Mouse (Mus musculus): ENCODE data around the gene Kctd10.

Kctd10 gene

DNA sequence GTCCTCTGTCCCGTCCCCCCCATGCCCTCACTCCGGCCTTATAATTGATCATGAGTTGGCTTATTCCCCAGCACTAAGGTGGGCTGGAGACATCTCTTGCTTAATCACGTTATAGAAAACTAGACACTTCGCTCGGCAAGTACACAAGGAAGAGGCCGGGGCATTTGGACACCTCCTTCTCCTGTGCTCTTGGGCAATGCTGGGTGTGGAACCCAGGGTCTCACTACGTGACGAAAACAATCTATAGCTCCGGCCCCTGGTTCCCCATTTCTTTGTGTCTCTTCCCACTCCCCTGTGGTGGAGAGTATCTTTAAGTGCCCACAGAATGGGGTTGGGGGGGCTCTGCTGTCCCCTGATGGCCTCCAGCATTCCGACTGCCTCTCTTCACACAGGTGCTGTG lies 33.3 kb downstream of the Kctd10 start:
- DNase-seq (ENCODE audit: low spot score in 2 of 2), result no peak

DNA sequence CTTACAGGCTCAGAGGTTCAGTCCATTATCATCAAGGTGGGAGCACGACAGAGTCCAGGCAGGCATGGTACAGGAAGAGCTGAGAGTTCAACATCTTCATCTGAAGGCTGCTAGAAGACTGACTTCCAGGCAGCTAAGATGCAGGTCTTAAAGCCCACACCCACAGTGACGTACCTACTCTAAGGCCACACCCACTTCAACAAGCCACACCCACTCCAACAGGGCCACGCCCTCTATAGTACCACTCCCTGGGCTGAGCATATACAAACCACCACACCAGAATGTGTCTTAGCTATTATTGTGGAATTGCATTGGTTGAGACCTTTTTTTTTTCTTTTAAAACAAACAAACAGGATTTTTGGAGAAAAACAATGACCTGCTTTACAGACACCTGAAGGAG lies 34.8 kb downstream of the Kctd10 start:
- DNase-seq (ENCODE audit: low spot score in 2 of 2), result no peak

DNA sequence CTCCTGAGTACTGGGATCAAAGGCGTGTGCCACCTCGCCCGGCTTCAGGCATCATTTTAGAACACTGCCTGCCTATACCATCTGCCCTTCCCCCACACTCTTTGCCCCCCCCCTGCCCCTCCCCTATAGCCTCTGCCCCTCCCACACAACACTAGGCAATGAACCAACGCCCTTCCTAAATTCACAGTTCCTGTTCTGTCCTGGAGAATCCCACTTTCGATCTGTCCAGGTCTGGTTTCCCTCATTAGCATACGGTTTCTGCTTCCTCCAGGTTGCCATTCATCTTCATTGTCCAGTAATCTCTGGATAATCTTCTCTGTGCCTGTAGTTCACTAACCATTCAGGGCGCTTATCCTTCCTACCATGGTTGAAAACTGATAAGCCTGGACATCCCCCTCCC lies 36.7 kb downstream of the Kctd10 start:
- no peak for DNase-seq (ENCODE audit: low spot score in 2 of 2)

DNA sequence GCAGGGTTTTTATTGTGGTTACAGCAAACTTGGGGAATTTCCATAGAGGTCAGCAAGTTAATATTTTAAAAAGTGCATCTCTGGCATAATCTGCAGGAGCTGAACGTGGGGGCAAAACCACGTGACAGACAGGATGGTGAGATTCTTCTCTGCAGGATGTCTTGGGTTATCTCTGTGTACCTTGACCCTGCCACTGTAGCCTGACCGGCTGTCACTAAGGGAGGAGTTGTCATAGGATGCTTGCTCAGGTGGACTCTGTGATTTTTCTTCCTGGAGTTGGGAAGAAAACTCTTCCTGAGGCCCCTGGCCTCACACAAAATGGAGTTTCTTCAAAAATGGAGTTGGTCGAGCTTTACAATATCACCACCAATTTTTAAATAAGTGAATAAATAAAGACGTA lies 37.3 kb downstream of the Kctd10 start:
- DNase-seq (ENCODE audit: low spot score in 2 of 2), result no peak

DNA sequence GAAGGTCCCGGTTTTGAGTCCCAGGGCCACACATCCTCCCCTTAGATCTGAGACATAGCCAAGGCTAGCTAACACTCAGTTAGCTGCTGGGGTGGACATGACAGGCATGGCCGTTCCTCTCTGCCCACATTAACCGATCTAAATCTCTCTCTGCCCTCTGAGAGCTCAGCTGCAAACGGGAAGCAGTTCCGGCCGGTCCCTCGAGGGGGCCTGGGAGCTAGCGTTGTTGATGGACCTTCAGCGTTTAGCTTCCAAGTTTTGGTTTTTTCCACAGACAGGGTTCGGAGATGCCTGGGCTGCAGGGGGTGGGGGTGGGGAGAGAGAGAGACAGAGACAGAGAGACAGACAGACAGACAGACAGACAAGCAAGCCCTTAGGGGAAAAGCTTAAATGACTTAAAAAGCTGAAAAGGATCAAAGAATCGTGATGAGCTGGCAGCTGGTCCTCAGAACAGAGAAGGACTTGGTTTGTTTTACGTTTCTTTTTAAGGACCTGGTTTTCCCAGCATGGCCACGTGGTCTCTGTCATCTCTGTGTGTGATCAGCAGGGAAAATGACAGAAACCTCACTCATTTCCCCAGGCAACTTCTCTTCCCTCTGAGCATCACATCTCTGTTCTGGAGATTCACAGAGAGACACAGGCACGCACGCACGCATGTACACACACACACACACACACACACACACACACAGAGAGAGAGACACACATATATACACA lies 56.4 kb downstream of the Kctd10 start:
- DNase-seq (ENCODE audit: low spot score in 2 of 2), result no peak

DNA sequence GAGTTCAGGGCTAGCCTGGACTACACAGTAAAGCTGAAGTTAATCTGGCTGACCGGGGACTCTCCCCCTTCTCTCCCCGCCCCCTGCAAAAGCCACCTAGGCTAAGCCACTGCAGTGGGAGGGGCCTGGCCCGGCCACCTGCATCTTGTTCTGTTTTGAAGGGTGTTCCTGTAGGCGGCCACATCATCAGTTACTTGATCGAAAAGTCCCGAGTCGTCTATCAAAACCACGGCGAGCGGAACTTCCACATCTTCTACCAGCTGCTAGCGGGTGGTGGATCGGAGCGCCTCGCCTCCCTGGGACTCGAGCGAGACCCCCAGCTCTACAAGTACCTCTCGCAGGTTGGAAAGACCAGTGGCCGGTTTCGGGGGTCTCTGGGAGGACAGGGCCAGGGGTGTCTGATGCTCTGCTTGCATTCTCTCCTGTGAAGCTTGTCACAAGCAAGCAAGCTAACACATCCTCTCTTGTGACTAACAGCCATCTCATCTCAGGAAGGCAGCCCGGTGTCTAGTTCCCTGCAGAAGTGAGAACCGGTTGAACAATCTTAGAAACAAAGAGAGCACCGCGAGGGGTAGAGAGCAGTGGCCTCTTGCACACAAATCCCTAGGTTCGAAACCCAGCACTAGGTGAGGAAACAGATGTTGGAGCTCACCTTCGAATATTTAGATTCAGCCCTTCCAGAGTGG lies 57.1 kb downstream of the Kctd10 start:
- no peak for DNase-seq (ENCODE audit: low spot score in 2 of 2)

Data from urinary bladder, postnatal 4 days (tissue).